Mouse (Mus musculus): Measurements from ENCODE around the gene Chst2.

- no peak for TF ChIP-seq CTCF (IDR thresholded peaks at IDR 0.05 in 2 of 3, conservative IDR thresholded peaks at IDR 0.05 in 1 of 3; ENCODE audit: control insufficient read depth in 1 of 3, insufficient read depth in 1 of 3, low read depth in 2 of 3, low read length in 3 of 3, poor library complexity in 1 of 3, severe bottlenecking in 1 of 3)
- TF ChIP-seq POLR2A (IDR thresholded peaks at IDR 0.05; ENCODE audit: control insufficient read depth in 1 of 2, insufficient read depth in 1 of 2, low read depth in 1 of 2, low read length in 2 of 2, poor library complexity in 1 of 2), result no peak
- no peak for TF ChIP-seq USF1 (IDR thresholded peaks at IDR 0.05; ENCODE audit: low read depth, low read length)
- TF ChIP-seq USF2 (IDR thresholded peaks at IDR 0.05; ENCODE audit: borderline replicate concordance in 1 of 2, insufficient read depth in 1 of 2, low read depth in 1 of 2, low read length in 2 of 2), result no peak
- no peak for TF ChIP-seq MAZ (IDR thresholded peaks at IDR 0.05; ENCODE audit: low read depth, low read length)
- no peak for TF ChIP-seq CHD2 (IDR thresholded peaks at IDR 0.05; ENCODE audit: low read length)
- no peak for TF ChIP-seq TAL1 (IDR thresholded peaks at IDR 0.05; ENCODE audit: low read length)
Measured at GRCm38 (mm10) chr9:95451931-95452330, 45.4 kb upstream of the Chst2 start.
